Mouse (Mus musculus) CH12.LX (cell line): ENCODE measurements at regions not wholly inside any gene's neighbourhood (a gene's known extent, or its start where the extent isn't known, plus 50 kb on each side); places are given as distances from the start of the nearest gene placed in this dataset.

ENCODE experiments used
- DNase-seq: peaks from one replicate; pipeline ENCODE4 v3.0.0-alpha.2; 2013; ENCODE audit errors: extremely low read depth
- H3K27ac ChIP-seq: 2 replicates; pipeline ENCODE4 v1.5.1; 2012; ENCODE audit warnings: low read depth, mild to moderate bottlenecking, control low read depth, moderate library complexity; ENCODE audit not compliant: insufficient read depth
- H3K27me3 ChIP-seq: replicated peaks from 2 replicates; pipeline ENCODE3; 2012; ENCODE audit warnings: inconsistent platforms
- H3K36me3 ChIP-seq, 2 experiments: replicated peaks in 1 of 2; 2 replicates each; pipeline versions ENCODE3 to v1.6.1; 2012; ENCODE audit warnings: inconsistent platforms in 1 of 2, low read length in 1 of 2, mild to moderate bottlenecking in 1 of 2, mixed read lengths in 1 of 2, moderate library complexity in 1 of 2; ENCODE audit not compliant: control insufficient read depth in 1 of 2, insufficient read depth in 1 of 2
- H3K4me1 ChIP-seq, 2 experiments: 2 replicates each; pipeline ENCODE4 v1.6.1; 2012; ENCODE audit warnings: inconsistent platforms in 1 of 2, moderate library complexity in 1 of 2; ENCODE audit not compliant: insufficient read depth in 2 of 2, control insufficient read depth in 1 of 2
- H3K4me2 ChIP-seq: 2 replicates; pipeline ENCODE4 v1.6.1; 2012; ENCODE audit warnings: low read depth, mild to moderate bottlenecking, control low read depth; ENCODE audit not compliant: poor library complexity, insufficient read depth, severe bottlenecking
- H3K4me3 ChIP-seq, 3 experiments: fragments of 150-350 bp in 1 of 3; sonication (generic) in 1 of 3; replicated peaks in 1 of 3; 2 replicates each; pipeline versions ENCODE3 to v1.5.1; 2011 to 2012; ENCODE audit warnings: low read depth in 2 of 3, low read length in 2 of 3, mild to moderate bottlenecking in 2 of 3, moderate library complexity in 2 of 3, control low read depth in 1 of 3, improper control_type of control experiment in 1 of 3, inconsistent platforms in 1 of 3, mixed read lengths in 1 of 3; ENCODE audit not compliant: poor library complexity in 1 of 3
- H3K79me2 ChIP-seq: replicated peaks from 2 replicates; pipeline ENCODE4 v1.6.1; 2012; ENCODE audit warnings: mild to moderate bottlenecking, moderate library complexity; ENCODE audit not compliant: control insufficient read depth, poor library complexity, insufficient read depth, severe bottlenecking; ENCODE audit errors: extremely low read depth
- H3K9ac ChIP-seq: 2 replicates; pipeline ENCODE4 v1.6.1; 2012; ENCODE audit warnings: low read depth, mild to moderate bottlenecking, control low read depth, moderate library complexity; ENCODE audit not compliant: insufficient read depth
- H3K9me3 ChIP-seq: replicated peaks from 2 replicates; pipeline ENCODE3; 2012; ENCODE audit warnings: low read length, inconsistent platforms, mixed read lengths
- BHLHE40 ChIP-seq: IDR thresholded peaks from 2 replicates; pipeline ENCODE4 v1.6.1; 2011; ENCODE audit warnings: mild to moderate bottlenecking, low read depth, low read length, improper control_type of control experiment
- CHD1 ChIP-seq: IDR thresholded peaks from 2 replicates; pipeline ENCODE4 v1.6.1; 2012; ENCODE audit warnings: low read depth, low read length, improper control_type of control experiment, inconsistent platforms
- GABPA ChIP-seq: IDR thresholded peaks from 2 replicates; pipeline ENCODE4 v1.6.1; 2012; ENCODE audit warnings: low read depth, low read length, improper control_type of control experiment, inconsistent platforms; ENCODE audit not compliant: insufficient replicate concordance
- HCFC1 ChIP-seq: IDR thresholded peaks from 2 replicates; pipeline ENCODE4 v1.6.1; 2012; ENCODE audit warnings: low read depth, mild to moderate bottlenecking, inconsistent platforms, low read length, improper control_type of control experiment
- JUN ChIP-seq: IDR thresholded peaks from 2 replicates; pipeline ENCODE4 v1.6.1; 2011; ENCODE audit warnings: low read depth, mild to moderate bottlenecking, low read length, improper control_type of control experiment, moderate library complexity; ENCODE audit not compliant: insufficient read depth
- MAFK ChIP-seq: IDR thresholded peaks from 2 replicates; pipeline ENCODE4 v1.6.1; 2011; ENCODE audit warnings: low read length, improper control_type of control experiment; ENCODE audit not compliant: insufficient replicate concordance
- MXI1 ChIP-seq: IDR thresholded peaks from 2 replicates; pipeline ENCODE4 v1.6.1; 2011; ENCODE audit warnings: mild to moderate bottlenecking, low read depth, low read length, improper control_type of control experiment
- POLR2AphosphoS2 ChIP-seq: IDR thresholded peaks from 2 replicates; pipeline ENCODE4 v1.6.1; 2011; ENCODE audit warnings: low read depth, low read length, improper control_type of control experiment
- RAD21 ChIP-seq: IDR thresholded peaks from 2 replicates; pipeline ENCODE4 v1.6.1; 2011; ENCODE audit warnings: low read depth, mild to moderate bottlenecking, low read length, improper control_type of control experiment, moderate library complexity
- RCOR1 ChIP-seq: conservative IDR thresholded peaks from 2 replicates; pipeline ENCODE4 v1.6.1; 2012; ENCODE audit warnings: low read depth, mild to moderate bottlenecking, inconsistent platforms, low read length, improper control_type of control experiment
- TBP ChIP-seq: conservative IDR thresholded peaks from 2 replicates; pipeline ENCODE4 v1.6.1; 2011; ENCODE audit warnings: low read depth, low read length, improper control_type of control experiment
- TCF12 ChIP-seq: IDR thresholded peaks from 2 replicates; pipeline ENCODE4 v1.6.1; 2014; ENCODE audit warnings: low read depth, mild to moderate bottlenecking, inconsistent platforms, low read length, improper control_type of control experiment
- USF1 ChIP-seq: IDR thresholded peaks from 2 replicates; pipeline ENCODE4 v1.6.1; 2014; ENCODE audit warnings: low read depth, mild to moderate bottlenecking, inconsistent platforms, low read length, improper control_type of control experiment
- ZKSCAN1 ChIP-seq: IDR thresholded peaks from 2 replicates; pipeline ENCODE4 v1.6.1; 2012; ENCODE audit warnings: low read depth, inconsistent platforms, low read length, improper control_type of control experiment, borderline replicate concordance
- dilution Hi-C: fragments of 300-500 bp; cut with MboI; formaldehyde crosslinking; loops from 2 replicates; pipeline ENCODE4 v1.14.3; 2020; ENCODE audit warnings: low sequenced_read_pairs; ENCODE audit not compliant: extremely low pct_unique_long_range_greater_than_20kb, extremely low pct_ligation_motif_present
- in situ Hi-C: fragments of 300-500 bp; cut with MboI; formaldehyde crosslinking; loops from 3 replicates; pipeline ENCODE4 v1.14.3; 2019; ENCODE audit warnings: low sequenced_read_pairs, low pct_ligation_motif_present, low pct_unique_long_range_greater_than_20kb, mixed read lengths

DNA sequence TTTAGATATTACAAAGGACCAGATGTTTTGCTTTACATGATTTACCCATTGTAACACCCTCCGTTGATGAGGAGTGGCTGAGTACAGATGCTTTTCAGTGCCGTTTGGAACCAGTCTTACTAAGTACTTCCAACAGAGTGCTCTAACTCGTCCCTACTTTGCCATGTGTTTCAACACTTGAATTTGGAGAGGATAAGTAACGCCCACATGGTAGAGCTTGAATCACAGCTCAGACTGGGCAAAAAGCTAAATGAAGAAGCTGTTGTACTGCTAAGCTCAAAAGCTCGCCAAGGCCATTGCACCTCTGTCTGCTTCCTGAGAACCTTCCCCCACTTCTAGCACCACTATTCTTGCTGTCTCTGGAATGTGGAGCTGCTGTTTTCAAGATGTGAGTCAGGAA lies 471.1 kb downstream of the Nfib start:
- no peaks in the 10 kb centered on the region for H3K36me3 ChIP-seq
- H3K4me1 ChIP-seq: peaks cover 0 to 10% of the 10 kb centered on the region in 2 experiments; a peak in 2 of 4 replicates
- H3K27me3 ChIP-seq: no peaks in the 10 kb centered on the region
- no peak overlapping the region for H3K27ac ChIP-seq
- TF ChIP-seq MXI1 (no peak), GABPA (no peak)
- H3K9ac ChIP-seq: no peak overlapping the region
- H3K9me3 ChIP-seq: peaks cover 14% of the 10 kb centered on the region
- H3K4me3 ChIP-seq: no peak overlapping the region
- in situ Hi-C loops: no loop called here
- dilution Hi-C loops: no loop called here
- no peak overlapping the region for H3K4me2 ChIP-seq
- no peak for DNase-seq
- H3K79me2 ChIP-seq: no peaks in the 10 kb centered on the region; the same call in 1 of the 2 replicates

DNA sequence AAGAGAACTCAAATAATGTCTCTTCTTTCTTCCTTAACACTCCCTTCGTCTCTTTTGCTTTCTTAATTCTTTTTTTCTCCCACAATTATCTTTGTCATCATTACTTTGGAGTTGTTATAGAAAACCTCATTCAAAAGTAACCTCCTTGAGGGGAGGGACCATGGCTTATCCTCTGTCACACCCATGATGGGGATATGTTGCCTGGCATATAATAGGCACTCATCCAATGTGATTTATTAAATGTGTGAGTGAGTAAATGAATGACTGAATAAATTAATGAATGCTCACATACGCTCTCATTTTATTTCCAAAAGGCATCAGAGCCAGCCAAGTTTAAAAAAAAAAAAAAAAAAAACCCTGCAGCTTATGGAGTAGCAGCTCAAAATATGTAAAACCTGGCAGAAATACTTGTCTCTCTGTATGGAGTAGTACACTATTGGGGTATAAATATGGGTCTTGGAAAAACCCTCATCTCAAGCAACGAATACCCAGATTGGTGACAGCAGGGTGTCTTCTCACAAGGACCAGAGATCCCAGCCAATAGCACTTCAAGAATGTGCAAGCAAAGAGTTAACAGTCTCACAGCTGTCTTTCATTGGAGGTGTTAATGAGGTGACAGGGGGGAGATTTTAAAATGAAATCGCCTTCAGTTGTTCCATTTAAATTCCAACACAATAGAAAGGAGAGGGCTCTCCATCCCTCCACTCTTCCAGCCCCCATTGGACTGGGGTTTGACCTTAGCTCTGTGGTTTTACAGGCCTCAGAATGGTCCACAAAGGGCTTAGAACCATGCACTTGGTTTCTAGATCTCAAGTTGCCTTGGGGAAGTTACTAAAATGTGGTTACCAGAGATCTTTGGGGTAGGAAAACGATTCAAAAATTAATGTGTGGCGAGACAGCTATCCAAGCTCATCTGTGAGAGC lies 479.1 kb downstream of the Nfib start:
- no peak overlapping the region for H3K27ac ChIP-seq
- no peaks in the 10 kb centered on the region for H3K36me3 ChIP-seq
- no peaks in the 10 kb centered on the region for H3K9me3 ChIP-seq
- no peak overlapping the region for H3K9ac ChIP-seq
- H3K4me3 ChIP-seq: no peak overlapping the region
- no peak overlapping the region for H3K4me2 ChIP-seq
- in situ Hi-C loops: no loop called here
- no peaks in the 10 kb centered on the region for H3K27me3 ChIP-seq
- dilution Hi-C loops: no loop called here
- no peaks in the 10 kb centered on the region for H3K79me2 ChIP-seq
- TF ChIP-seq ZKSCAN1 (no peak), RAD21 (no peak), USF1 (no peak), TCF12 (no peak), JUN (no peak), RCOR1 (no peak), MAFK (no peak), HCFC1 (no peak), BHLHE40 (no peak), TBP (no peak), POLR2AphosphoS2 (no peak), CHD1 (no peak)
- TF ChIP-seq, all 38 proteins: peak for 0
- no peak for DNase-seq
- peaks cover 0 to 4% of the 10 kb centered on the region in 2 experiments; a peak in 1 of 4 replicates for H3K4me1 ChIP-seq
